Mouse (Mus musculus): Measurements from ENCODE around the gene Acp5.

DNA sequence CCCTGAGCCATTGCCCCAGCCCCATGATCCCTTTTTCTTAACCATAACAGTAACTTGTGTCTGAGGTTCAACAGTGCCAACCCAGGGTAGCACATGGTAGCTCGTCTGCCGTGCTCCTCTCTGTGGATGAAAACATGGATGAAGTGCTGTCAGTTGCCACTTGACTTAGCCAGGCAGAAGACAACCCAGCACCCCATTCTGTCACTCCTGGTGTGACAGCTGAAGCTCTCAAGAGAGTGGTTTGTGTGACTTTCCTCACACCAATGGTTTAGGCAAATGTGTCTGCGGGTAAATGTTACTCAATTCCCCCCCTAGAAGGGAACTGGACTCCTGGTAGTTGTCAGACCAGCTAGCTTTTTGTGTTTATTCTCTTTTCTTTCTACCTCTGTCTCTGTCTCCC, 13.5 kb downstream of the Acp5 start:
- TF ChIP-seq CTCF (IDR thresholded peaks at IDR 0.05; ENCODE audit: insufficient read depth, low read length) (no peak), POLR2A (IDR thresholded peaks at IDR 0.05; ENCODE audit: borderline replicate concordance, extremely low read depth, low read depth, low read length) (no peak)
